Mouse (Mus musculus): ENCODE data around the gene Nos3. TPM values are rescaled to one million over a fixed set of nuclear protein-coding genes. Genes with fewer than 3 reads are reported as not detected.

Gene Nos3
- polyA plus RNA-seq, 1 experiment from 2014 or later: 6.7 TPM

- Histone ChIP-seq H3K27me3 (ENCODE audit: control insufficient read depth, insufficient read depth, low read length) (peaks cover 29% of the 10 kb centered on the region), H3K9me3 (ENCODE audit: control insufficient read depth, low read length) (no peaks in the 10 kb centered on the region), H3K9ac (ENCODE audit: low read length) (no peak overlapping the region), H3K27ac (ENCODE audit: low read depth, low read length) (no peak overlapping the region), H3K4me2 (ENCODE audit: low read depth) (no peak overlapping the region), H3K36me3 (ENCODE audit: control insufficient read depth, insufficient read depth, low read length) (no peaks in the 10 kb centered on the region), H3K4me3 (ENCODE audit: low read depth, low read length) (no peak overlapping the region), H3K4me1 (ENCODE audit: control insufficient read depth, insufficient read depth, low read length) (peaks cover 17% of the 10 kb centered on the region)
- ATAC-seq (ENCODE audit: insufficient read depth, low FRiP score, low TSS enrichment) (no peak), DNase-seq (ENCODE audit: low spot score) (no peak)
- WGBS: 69% methylated on average over 6 of the region's 6 CpGs
Measured at GRCm38 (mm10) chr5:24384407-24384806, 19.8 kb downstream of the Nos3 start.

GRCm38 (mm10) chr5:24385374-24385773 is 20.8 kb downstream of the Nos3 start:
- Histone ChIP-seq H3K36me3 (ENCODE audit: control insufficient read depth, insufficient read depth, low read length) (no peaks in the 10 kb centered on the region), H3K27me3 (ENCODE audit: control insufficient read depth, insufficient read depth, low read length) (peaks cover 29% of the 10 kb centered on the region), H3K27ac (ENCODE audit: low read depth, low read length) (no peak overlapping the region), H3K4me1 (ENCODE audit: control insufficient read depth, insufficient read depth, low read length) (peaks cover 19% of the 10 kb centered on the region), H3K4me3 (ENCODE audit: low read depth, low read length) (no peak overlapping the region), H3K4me2 (ENCODE audit: low read depth) (no peak overlapping the region), H3K9me3 (ENCODE audit: control insufficient read depth, low read length) (no peaks in the 10 kb centered on the region), H3K9ac (ENCODE audit: low read length) (no peak overlapping the region)
- WGBS: 83% methylated on average over 5 of the region's 5 CpGs
- ATAC-seq (ENCODE audit: insufficient read depth, low FRiP score, low TSS enrichment) (no peak), DNase-seq (ENCODE audit: low spot score) (no peak)

GRCm38 (mm10) chr5:24385887-24386550 is 21.4 kb downstream of the Nos3 start:
- Histone ChIP-seq H3K9ac (ENCODE audit: low read length) (no peak overlapping the region), H3K4me3 (ENCODE audit: low read depth, low read length) (no peak overlapping the region), H3K27me3 (ENCODE audit: control insufficient read depth, insufficient read depth, low read length) (peaks cover 29% of the 10 kb centered on the region), H3K4me2 (ENCODE audit: low read depth) (no peak overlapping the region), H3K36me3 (ENCODE audit: control insufficient read depth, insufficient read depth, low read length) (no peaks in the 10 kb centered on the region), H3K9me3 (ENCODE audit: control insufficient read depth, low read length) (no peaks in the 10 kb centered on the region), H3K27ac (ENCODE audit: low read depth, low read length) (no peak overlapping the region), H3K4me1 (ENCODE audit: control insufficient read depth, insufficient read depth, low read length) (peaks cover 19% of the 10 kb centered on the region)
- DNase-seq (ENCODE audit: low spot score) (no peak), ATAC-seq (ENCODE audit: insufficient read depth, low FRiP score, low TSS enrichment) (no peak)
- 82% methylated on average over 10 of the region's 10 CpGs for WGBS

- WGBS: 1% methylated on average over 73 of the region's 73 CpGs
- ATAC-seq (ENCODE audit: insufficient read depth, low FRiP score, low TSS enrichment): peak; percentile 48; the same call in 1 of the 2 replicates
- Histone ChIP-seq H3K27ac (ENCODE audit: low read depth, low read length) (no peak overlapping the region), H3K4me1 (ENCODE audit: control insufficient read depth, insufficient read depth, low read length) (peaks cover 19% of the 10 kb centered on the region), H3K9me3 (ENCODE audit: control insufficient read depth, low read length) (no peaks in the 10 kb centered on the region), H3K4me2 (ENCODE audit: low read depth) (peak overlapping the region; percentile 82), H3K4me3 (ENCODE audit: low read depth, low read length) (peak overlapping the region; percentile 42), H3K27me3 (ENCODE audit: control insufficient read depth, insufficient read depth, low read length) (peaks cover 29% of the 10 kb centered on the region), H3K36me3 (ENCODE audit: control insufficient read depth, insufficient read depth, low read length) (no peaks in the 10 kb centered on the region), H3K9ac (ENCODE audit: low read length) (peak overlapping the region; percentile 53)
- DNase-seq (ENCODE audit: low spot score): peak; percentile 65
Measured at GRCm38 (mm10) chr5:24387264-24388241, 22.9 kb downstream of the Nos3 start.

- ATAC-seq (ENCODE audit: insufficient read depth, low FRiP score, low TSS enrichment) (no peak), DNase-seq (ENCODE audit: low spot score) (no peak)
- Histone ChIP-seq H3K27me3 (ENCODE audit: control insufficient read depth, insufficient read depth, low read length) (peaks cover 29% of the 10 kb centered on the region), H3K27ac (ENCODE audit: low read depth, low read length) (no peak overlapping the region), H3K4me1 (ENCODE audit: control insufficient read depth, insufficient read depth, low read length) (peaks cover 19% of the 10 kb centered on the region), H3K4me2 (ENCODE audit: low read depth) (peak overlapping the region; percentile 82), H3K4me3 (ENCODE audit: low read depth, low read length) (peak overlapping the region; percentile 42), H3K9ac (ENCODE audit: low read length) (peak overlapping the region; percentile 53), H3K9me3 (ENCODE audit: control insufficient read depth, low read length) (no peaks in the 10 kb centered on the region), H3K36me3 (ENCODE audit: control insufficient read depth, insufficient read depth, low read length) (no peaks in the 10 kb centered on the region)
- WGBS: 28% methylated on average over 25 of the region's 26 CpGs
Measured at GRCm38 (mm10) chr5:24388246-24388915, 23.8 kb downstream of the Nos3 start.

- Histone ChIP-seq H3K27ac (ENCODE audit: low read depth, low read length) (no peak overlapping the region), H3K27me3 (ENCODE audit: control insufficient read depth, insufficient read depth, low read length) (peaks cover 29% of the 10 kb centered on the region), H3K4me2 (ENCODE audit: low read depth) (no peak overlapping the region), H3K4me1 (ENCODE audit: control insufficient read depth, insufficient read depth, low read length) (peaks cover 17% of the 10 kb centered on the region), H3K9ac (ENCODE audit: low read length) (no peak overlapping the region), H3K9me3 (ENCODE audit: control insufficient read depth, low read length) (no peaks in the 10 kb centered on the region), H3K4me3 (ENCODE audit: low read depth, low read length) (no peak overlapping the region), H3K36me3 (ENCODE audit: control insufficient read depth, insufficient read depth, low read length) (no peaks in the 10 kb centered on the region)
- whole genome bisulfite sequencing: 48% methylated on average over 6 of the region's 7 CpGs
- peak; percentile 36 for DNase-seq (ENCODE audit: low spot score)
- ATAC-seq (ENCODE audit: insufficient read depth, low FRiP score, low TSS enrichment): no peak
Measured at GRCm38 (mm10) chr5:24389011-24389657, 24.5 kb downstream of the Nos3 start.

GRCm38 (mm10) chr5:24389658-24390020 is 25.0 kb downstream of the Nos3 start:
- Histone ChIP-seq H3K4me2 (ENCODE audit: low read depth) (no peak overlapping the region), H3K9ac (ENCODE audit: low read length) (no peak overlapping the region), H3K36me3 (ENCODE audit: control insufficient read depth, insufficient read depth, low read length) (no peaks in the 10 kb centered on the region), H3K4me1 (ENCODE audit: control insufficient read depth, insufficient read depth, low read length) (peaks cover 17% of the 10 kb centered on the region), H3K4me3 (ENCODE audit: low read depth, low read length) (no peak overlapping the region), H3K9me3 (ENCODE audit: control insufficient read depth, low read length) (no peaks in the 10 kb centered on the region), H3K27ac (ENCODE audit: low read depth, low read length) (no peak overlapping the region), H3K27me3 (ENCODE audit: control insufficient read depth, insufficient read depth, low read length) (peaks cover 29% of the 10 kb centered on the region)
- DNase-seq (ENCODE audit: low spot score) (no peak), ATAC-seq (ENCODE audit: insufficient read depth, low FRiP score, low TSS enrichment) (no peak)
- 86% methylated on average over 4 of the region's 4 CpGs for WGBS

- no peak within 1 kb of the TSS for H3K4me3 ChIP-seq (ENCODE audit: low read depth, low read length)
Measured at GRCm38 (mm10) chr5:24391864-24392263, 27.3 kb downstream of the Nos3 start, which contains the start of gene Atg9b. Atg9b (minus strand) TSS chr5:24392143.

More at GRCm38 (mm10) chr5:24391864-24392263, 27.3 kb downstream of the Nos3 start, which contains the start of gene Atg9b:
- Histone ChIP-seq H3K27ac (ENCODE audit: low read depth, low read length) (no peak within 1 kb of the TSS), H3K4me2 (ENCODE audit: low read depth) (no peak within 1 kb of the TSS), H3K36me3 (ENCODE audit: control insufficient read depth, insufficient read depth, low read length) (no peaks in the 10 kb centered on the region), H3K9me3 (ENCODE audit: control insufficient read depth, low read length) (no peaks in the 10 kb centered on the region), H3K4me1 (ENCODE audit: control insufficient read depth, insufficient read depth, low read length) (peaks cover 13% of the 10 kb centered on the region), H3K27me3 (ENCODE audit: control insufficient read depth, insufficient read depth, low read length) (peaks cover 18% of the 10 kb centered on the region), H3K9ac (ENCODE audit: low read length) (no peak within 1 kb of the TSS)
- ATAC-seq (ENCODE audit: insufficient read depth, low FRiP score, low TSS enrichment) (no peak), DNase-seq (ENCODE audit: low spot score) (no peak)
- WGBS: 84% methylated on average over 7 of the region's 7 CpGs

Measured in neural tube, embryonic 11.5 days (tissue).